In genomic region chr13:59945631-59946030, GRCm38 (mm10) we compare ENCODE assay signal across 16 mouse cellular contexts.
"Had no signal": no experiment of that assay in that cellular context is flagged by ENCODE, and none has a peak within 500 bp of the region (broad histone marks: within the 10 kb centered on the region; RNA-seq: fewer than 3 reads in every experiment).

No protein-coding gene starts in this region.

- H3K9me3 ChIP-seq: neural tube, embryonic 13.5 days; neural tube, embryonic 15.5 days; stomach, embryonic 15.5 days had no signal

- H3K4me2 ChIP-seq: neural tube, embryonic 13.5 days; neural tube, embryonic 15.5 days; stomach, embryonic 15.5 days had no signal

- H3K27me3 ChIP-seq: neural tube, embryonic 13.5 days; neural tube, embryonic 15.5 days had no signal

- H3K4me3 ChIP-seq: neural tube, embryonic 13.5 days; neural tube, embryonic 15.5 days; stomach, embryonic 15.5 days had no signal

- H3K27ac ChIP-seq: neural tube, embryonic 13.5 days; neural tube, embryonic 15.5 days; stomach, embryonic 15.5 days; stomach, postnatal 0 days had no signal

- H3K9ac ChIP-seq: neural tube, embryonic 13.5 days; neural tube, embryonic 15.5 days; stomach, embryonic 15.5 days had no signal

- H3K36me3 ChIP-seq: neural tube, embryonic 13.5 days; neural tube, embryonic 15.5 days; stomach, embryonic 15.5 days had no signal

- DNase-seq: retina, postnatal 1 day; right cerebral cortex, adult 18-20 months; right cerebral cortex, postnatal 14 days; right cerebral cortex, postnatal 25 days; right cerebral cortex, postnatal 4 days; spleen, adult 18-20 months; thymus, adult 18-20 months; thymus, adult 2 months; thymus, postnatal 14 days; thymus, postnatal 25 days; thymus, postnatal 36 days; thymus, postnatal 4 days had no signal
